Mouse (Mus musculus) cortical plate, adult 2 months (tissue): ENCODE data around the gene Rnf213.

ENCODE experiments used
- CTCF ChIP-seq: fragments of 200-500 bp; IDR thresholded peaks from 2 replicates; pipeline ENCODE4 v1.5.1; 2011; ENCODE audit warnings: mild to moderate bottlenecking, control low read depth, low read length; ENCODE audit not compliant: insufficient read depth; ENCODE audit errors: extremely low read depth
- POLR2A ChIP-seq: fragments of 200-500 bp; IDR thresholded peaks from 2 replicates; pipeline ENCODE4 v1.6.1; 2011; ENCODE audit warnings: mild to moderate bottlenecking, low read length, control low read depth; ENCODE audit not compliant: insufficient read depth; ENCODE audit errors: extremely low read depth

DNA sequence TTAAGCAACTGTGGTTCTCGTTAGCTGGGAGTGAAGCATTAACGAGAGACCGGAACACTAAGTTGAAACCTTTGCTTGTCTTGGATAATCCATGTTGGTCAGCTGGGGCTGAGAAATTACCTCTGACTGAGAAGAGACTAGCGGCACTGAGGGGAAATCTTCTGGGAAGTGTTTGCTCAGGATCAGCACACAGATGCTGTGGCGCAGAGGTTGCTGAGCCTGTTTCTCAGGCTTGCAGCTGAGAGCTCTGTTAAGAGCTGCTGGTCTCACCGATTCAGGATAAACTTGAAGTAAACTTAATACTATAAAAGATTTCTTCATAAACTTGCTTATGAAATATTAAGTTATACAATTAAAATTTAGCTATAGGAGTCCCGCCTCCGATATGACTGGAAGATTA is 45.9 kb downstream of the Rnf213 start:
- no peak for TF ChIP-seq CTCF
- no peak for TF ChIP-seq POLR2A
